Mouse (Mus musculus) liver, embryonic 11.5 days (tissue): ENCODE measurements around the gene Mllt10. TPM values are rescaled to one million over a fixed set of nuclear protein-coding genes. Genes with fewer than 3 reads are reported as not detected.

ENCODE experiments used
- ATAC-seq: fragments of 200-750 bp; cut with Nextera tagmentation; replicated peaks from 2 replicates; pipeline ENCODE4 v1.8.0; 2017; ENCODE audit warnings: moderate number of reproducible peaks, mild to moderate bottlenecking, moderate TSS enrichment, moderate library complexity; ENCODE audit not compliant: low FRiP score
- DNase-seq: peaks from one replicate; pipeline ENCODE4 v3.0.0-alpha.2; 2017; ENCODE audit warnings: low spot score
- H3K27ac ChIP-seq: fragments of 300-500 bp; sonication (generic); 2 replicates; pipeline ENCODE4 v1.5.1; 2014; ENCODE audit warnings: mild to moderate bottlenecking, low read depth, low read length, control low read depth
- H3K27me3 ChIP-seq: fragments of 300-500 bp; sonication (generic); replicated peaks from 2 replicates; pipeline ENCODE4 v1.6.1; 2014; ENCODE audit warnings: low read length, mixed read lengths; ENCODE audit not compliant: control insufficient read depth, insufficient read depth
- H3K36me3 ChIP-seq: fragments of 300-500 bp; sonication (generic); 2 replicates; pipeline ENCODE4 v1.6.1; 2014; ENCODE audit warnings: mild to moderate bottlenecking, low read length, moderate library complexity, mixed read lengths; ENCODE audit not compliant: control insufficient read depth, insufficient read depth
- H3K4me1 ChIP-seq: fragments of 300-500 bp; sonication (generic); replicated peaks from 2 replicates; pipeline ENCODE4 v1.6.1; 2014; ENCODE audit warnings: low read length, mixed read lengths; ENCODE audit not compliant: control insufficient read depth, insufficient read depth
- H3K4me2 ChIP-seq: fragments of 300-500 bp; sonication (generic); 2 replicates; pipeline ENCODE4 v1.6.1; 2014; ENCODE audit warnings: mild to moderate bottlenecking, control low read depth, moderate library complexity
- H3K4me3 ChIP-seq: fragments of 300-500 bp; sonication (generic); 2 replicates; pipeline ENCODE4 v1.5.1; 2014; ENCODE audit warnings: low read depth, low read length, control low read depth
- H3K9ac ChIP-seq: fragments of 300-500 bp; sonication (generic); 2 replicates; pipeline ENCODE4 v1.6.1; 2014; ENCODE audit warnings: low read depth, low read length, control low read depth
- H3K9me3 ChIP-seq: fragments of 300-500 bp; sonication (generic); 2 replicates; pipeline ENCODE4 v1.6.1; 2016; ENCODE audit warnings: low read length, inconsistent platforms, mixed read lengths; ENCODE audit not compliant: control insufficient read depth
- WGBS: fragments of 180-500 bp; shearing (Covaris S2); extraction: QIAGEN DNeasy Blood & Tissue Kit; methylation state at CpG from one replicate; pipeline ENCODE4 v1.1.7; 2014; 5-methylcytosine and 5-hydroxymethylcytosine counted together
- polyA plus RNA-seq: library from polyadenylated mRNA; unstranded; fragments of >200 nt; fragmentation: Nextera tagmentation; extraction: Ambion mirVana; gene quantifications from 2 replicates; pipeline ENCODE4 v1.2.1, GENCODE M21; 2014

Gene Mllt10
- polyA plus RNA-seq, 1 experiment from 2014 or later, result 39.9 TPM

GRCm38 (mm10) chr2:18202923-18203322 is 147.9 kb downstream of the Mllt10 start:
- no peak overlapping the region for H3K4me3 ChIP-seq
- peaks cover 21% of the 10 kb centered on the region for H3K36me3 ChIP-seq
- H3K4me1 ChIP-seq, result no peaks in the 10 kb centered on the region
- H3K27me3 ChIP-seq, result no peaks in the 10 kb centered on the region
- no peak overlapping the region for H3K27ac ChIP-seq
- H3K9ac ChIP-seq, result no peak overlapping the region
- H3K9me3 ChIP-seq, result no peaks in the 10 kb centered on the region
- DNase-seq (no peak), ATAC-seq (no peak)
- WGBS, result 93% methylated on average over 4 of the region's 4 CpGs
- H3K4me2 ChIP-seq, result no peak overlapping the region

GRCm38 (mm10) chr2:18205118-18205517 is 150.1 kb downstream of the Mllt10 start:
- peaks cover 29% of the 10 kb centered on the region for H3K36me3 ChIP-seq
- H3K9me3 ChIP-seq, result no peaks in the 10 kb centered on the region
- no peak overlapping the region for H3K27ac ChIP-seq
- no peaks in the 10 kb centered on the region for H3K27me3 ChIP-seq
- DNase-seq (peak; percentile 51), ATAC-seq (peak; percentile 41; the same call in 1 of the 2 replicates)
- no peak overlapping the region for H3K4me2 ChIP-seq
- H3K9ac ChIP-seq, result no peak overlapping the region
- no peak overlapping the region for H3K4me3 ChIP-seq
- H3K4me1 ChIP-seq, result no peaks in the 10 kb centered on the region
- WGBS, result 80% methylated on average over 3 of the region's 3 CpGs

- Histone ChIP-seq H3K9me3 (no peaks in the 10 kb centered on the region), H3K4me3 (no peak overlapping the region), H3K36me3 (peaks cover 32% of the 10 kb centered on the region), H3K27ac (no peak overlapping the region), H3K4me1 (no peaks in the 10 kb centered on the region), H3K9ac (no peak overlapping the region), H3K27me3 (no peaks in the 10 kb centered on the region), H3K4me2 (no peak overlapping the region)
- DNase-seq (no peak), ATAC-seq (no peak)
- WGBS, result 96% methylated on average over 10 of the region's 10 CpGs
Measured at GRCm38 (mm10) chr2:18206811-18207210, 151.8 kb downstream of the Mllt10 start.

- no peak for ATAC-seq
- WGBS, result 89% methylated on average over 6 of the region's 6 CpGs
Measured at GRCm38 (mm10) chr2:18208578-18208977, 153.5 kb downstream of the Mllt10 start.

GRCm38 (mm10) chr2:18209211-18209823 is 154.3 kb downstream of the Mllt10 start:
- Histone ChIP-seq H3K4me1 (no peaks in the 10 kb centered on the region), H3K4me2 (no peak overlapping the region), H3K4me3 (no peak overlapping the region), H3K9me3 (no peaks in the 10 kb centered on the region), H3K9ac (no peak overlapping the region), H3K36me3 (peaks cover 29% of the 10 kb centered on the region), H3K27me3 (no peaks in the 10 kb centered on the region), H3K27ac (no peak overlapping the region)
- ATAC-seq, result no peak
- 92% methylated on average over 7 of the region's 7 CpGs for WGBS
- DNase-seq, result no peak

More at GRCm38 (mm10) chr2:18208578-18208977, 153.5 kb downstream of the Mllt10 start:
- no peak overlapping the region for H3K27ac ChIP-seq
- DNase-seq, result no peak
- no peaks in the 10 kb centered on the region for H3K9me3 ChIP-seq
- H3K4me3 ChIP-seq, result no peak overlapping the region
- no peak overlapping the region for H3K4me2 ChIP-seq
- H3K9ac ChIP-seq, result no peak overlapping the region
- H3K27me3 ChIP-seq, result no peaks in the 10 kb centered on the region
- H3K36me3 ChIP-seq, result peaks cover 23% of the 10 kb centered on the region
- no peaks in the 10 kb centered on the region for H3K4me1 ChIP-seq

GRCm38 (mm10) chr2:18209948-18210347 is 154.9 kb downstream of the Mllt10 start:
- ATAC-seq (no peak), DNase-seq (no peak)
- H3K27me3 ChIP-seq, result no peaks in the 10 kb centered on the region
- no peak overlapping the region for H3K9ac ChIP-seq
- peaks cover 35% of the 10 kb centered on the region for H3K36me3 ChIP-seq
- no peaks in the 10 kb centered on the region for H3K4me1 ChIP-seq
- no peak overlapping the region for H3K27ac ChIP-seq
- no peaks in the 10 kb centered on the region for H3K9me3 ChIP-seq
- WGBS, result 84% methylated on average over 4 of the region's 4 CpGs
- no peak overlapping the region for H3K4me2 ChIP-seq
- H3K4me3 ChIP-seq, result no peak overlapping the region

GRCm38 (mm10) chr2:18214031-18214430 is 159.0 kb downstream of the Mllt10 start:
- no peak overlapping the region for H3K9ac ChIP-seq
- H3K4me1 ChIP-seq, result no peaks in the 10 kb centered on the region
- DNase-seq (no peak), ATAC-seq (no peak)
- H3K9me3 ChIP-seq, result no peaks in the 10 kb centered on the region
- H3K4me2 ChIP-seq, result no peak overlapping the region
- no peak overlapping the region for H3K27ac ChIP-seq
- no peak overlapping the region for H3K4me3 ChIP-seq
- H3K36me3 ChIP-seq, result peaks cover 38% of the 10 kb centered on the region; the same call in 1 of the 2 replicates
- 91% methylated on average over 2 of the region's 2 CpGs for WGBS
- no peaks in the 10 kb centered on the region for H3K27me3 ChIP-seq

- no peak for DNase-seq
- H3K27ac ChIP-seq, result no peak overlapping the region
- H3K9me3 ChIP-seq, result no peaks in the 10 kb centered on the region
- no peak overlapping the region for H3K9ac ChIP-seq
- H3K4me2 ChIP-seq, result no peak overlapping the region
- ATAC-seq, result no peak
- H3K27me3 ChIP-seq, result no peaks in the 10 kb centered on the region
- WGBS, result 82% methylated on average over 3 of the region's 3 CpGs
- no peak overlapping the region for H3K4me3 ChIP-seq
- H3K4me1 ChIP-seq, result no peaks in the 10 kb centered on the region
- H3K36me3 ChIP-seq, result peaks cover 33% of the 10 kb centered on the region; the same call in 1 of the 2 replicates
Measured at GRCm38 (mm10) chr2:18217867-18218266, 162.8 kb downstream of the Mllt10 start.

- H3K9me3 ChIP-seq, result no peaks in the 10 kb centered on the region
- no peaks in the 10 kb centered on the region for H3K4me1 ChIP-seq
- no peak overlapping the region for H3K4me2 ChIP-seq
- peaks cover 31% of the 10 kb centered on the region; the same call in 1 of the 2 replicates for H3K36me3 ChIP-seq
- no peak overlapping the region for H3K9ac ChIP-seq
- no peak overlapping the region for H3K4me3 ChIP-seq
- 86% methylated on average over 5 of the region's 5 CpGs for WGBS
- no peak for DNase-seq
- no peak overlapping the region for H3K27ac ChIP-seq
- ATAC-seq, result no peak
- H3K27me3 ChIP-seq, result no peaks in the 10 kb centered on the region
Measured at GRCm38 (mm10) chr2:18218500-18218899, 163.5 kb downstream of the Mllt10 start.
